Mouse (Mus musculus) induced T-regulatory cell, adult 2 months (primary cell): ENCODE measurements at regions not wholly inside any gene's neighbourhood (a gene's known extent, or its start where the extent isn't known, plus 50 kb on each side); places are given as distances from the start of the nearest gene placed in this dataset.

Experiments used
- DNase-seq: peaks from one replicate; pipeline ENCODE4 v3.0.0-alpha.2; 2012; ENCODE audit warnings: low read depth

- DNase-seq, result peak; percentile 34
Observed at GRCm38 (mm10) chr9:14174324-14175040, 100.4 kb upstream of the Sesn3 start.

GRCm38 (mm10) chr9:14175041-14175881 is 99.6 kb upstream of the Sesn3 start:
- peak; percentile 46 for DNase-seq

- no peak for DNase-seq
Observed at GRCm38 (mm10) chr9:14179777-14180176, 95.1 kb upstream of the Sesn3 start.

- DNase-seq, result no peak
Observed at GRCm38 (mm10) chr9:14184261-14184660, 90.6 kb upstream of the Sesn3 start.

GRCm38 (mm10) chr9:14185681-14186080 is 89.2 kb upstream of the Sesn3 start:
- DNase-seq, result no peak

- no peak for DNase-seq
Observed at GRCm38 (mm10) chr9:14187753-14188152, 87.1 kb upstream of the Sesn3 start.

GRCm38 (mm10) chr9:14188504-14188903 is 86.4 kb upstream of the Sesn3 start:
- DNase-seq, result no peak

- no peak for DNase-seq
Observed at GRCm38 (mm10) chr9:14190660-14191059, 84.2 kb upstream of the Sesn3 start.

GRCm38 (mm10) chr9:14194748-14195147 is 80.1 kb upstream of the Sesn3 start:
- DNase-seq, result no peak

GRCm38 (mm10) chr9:14199116-14199515 is 75.8 kb upstream of the Sesn3 start:
- DNase-seq, result no peak

GRCm38 (mm10) chr9:14199983-14200700 is 74.7 kb upstream of the Sesn3 start:
- DNase-seq, result peak; percentile 51

- peak; percentile 16 for DNase-seq
Observed at GRCm38 (mm10) chr9:14200852-14201251, 74.0 kb upstream of the Sesn3 start.

GRCm38 (mm10) chr9:14202551-14203306 is 72.1 kb upstream of the Sesn3 start:
- no peak for DNase-seq

- no peak for DNase-seq
Observed at GRCm38 (mm10) chr9:14203307-14203695, 71.6 kb upstream of the Sesn3 start.

- DNase-seq, result no peak
Observed at GRCm38 (mm10) chr9:14203768-14204416, 71.0 kb upstream of the Sesn3 start.

- DNase-seq, result no peak
Observed at GRCm38 (mm10) chr9:14204817-14205216, 70.0 kb upstream of the Sesn3 start.

- DNase-seq, result no peak
Observed at GRCm38 (mm10) chr9:14206838-14207560, 67.9 kb upstream of the Sesn3 start.

GRCm38 (mm10) chr9:14207561-14207936 is 67.3 kb upstream of the Sesn3 start:
- no peak for DNase-seq

- DNase-seq, result no peak
Observed at GRCm38 (mm10) chr9:14213283-14213682, 61.6 kb upstream of the Sesn3 start.

GRCm38 (mm10) chr9:14215171-14215782 is 59.6 kb upstream of the Sesn3 start:
- DNase-seq, result no peak
